Mouse (Mus musculus): ENCODE measurements around the gene Gprin1.

GRCm38 (mm10) chr13:54788740-54789560, 39.3 kb upstream of the Gprin1 start, which contains the start of gene Tspan17:
- TF ChIP-seq GATA1 (IDR thresholded peaks at IDR 0.05; ENCODE audit: low read length) (no peak), TAL1 (IDR thresholded peaks at IDR 0.05; ENCODE audit: low read length) (no peak)

Measured in erythroblast, embryonic 14.5 days (primary cell).